Mouse (Mus musculus) right cerebral cortex, postnatal 14 days (tissue): Measurements from ENCODE around the gene Iqgap2.
A peak's percentile ranks its signal among the peaks of the same experiment; 100 is the strongest.

ENCODE experiments used
- DNase-seq: peaks from one replicate; pipeline ENCODE4 v3.0.0; 2022

The Iqgap2 gene

GRCm38 (mm10) chr13:95774966-95775696, 116.6 kb downstream of the Iqgap2 start:
- DNase-seq: no peak

DNA sequence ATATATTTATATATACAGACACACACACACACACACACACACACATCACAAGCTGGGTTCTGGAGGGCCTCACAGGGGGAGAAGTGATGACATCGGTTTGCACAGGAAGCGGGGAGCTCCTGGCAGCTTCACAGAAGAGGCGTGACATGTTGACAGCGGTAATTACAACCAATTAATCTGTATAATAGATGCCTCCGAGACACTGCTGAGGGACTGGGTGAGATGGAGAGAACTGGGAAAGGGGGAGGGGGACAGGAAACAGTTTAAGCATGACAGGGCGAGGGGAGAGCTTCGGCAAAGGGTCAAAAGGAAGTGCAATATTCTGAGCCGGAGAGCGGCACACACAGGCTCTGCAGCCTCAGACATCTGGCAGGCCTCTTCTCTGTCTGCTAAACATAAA, 126.7 kb downstream of the Iqgap2 start:
- DNase-seq: no peak

GRCm38 (mm10) chr13:95763876-95764517, 127.7 kb downstream of the Iqgap2 start:
- DNase-seq: no peak

GRCm38 (mm10) chr13:95759810-95760209, 131.9 kb downstream of the Iqgap2 start:
- DNase-seq: no peak

- no peak for DNase-seq
Observed at GRCm38 (mm10) chr13:95754285-95754684, 137.4 kb downstream of the Iqgap2 start.

- no peak for DNase-seq
Observed at GRCm38 (mm10) chr13:95752386-95752785, 139.3 kb downstream of the Iqgap2 start.

GRCm38 (mm10) chr13:95747541-95747940, 144.2 kb downstream of the Iqgap2 start:
- DNase-seq: no peak

GRCm38 (mm10) chr13:95747101-95747500, 144.6 kb downstream of the Iqgap2 start:
- DNase-seq: no peak

GRCm38 (mm10) chr13:95746509-95746908, 145.2 kb downstream of the Iqgap2 start:
- DNase-seq: peak; percentile 60

- no peak for DNase-seq
Observed at GRCm38 (mm10) chr13:95745451-95745850, 146.3 kb downstream of the Iqgap2 start.

GRCm38 (mm10) chr13:95742881-95743466, 148.7 kb downstream of the Iqgap2 start:
- no peak for DNase-seq

- DNase-seq: no peak
Observed at GRCm38 (mm10) chr13:95741813-95742689, 149.7 kb downstream of the Iqgap2 start.

DNA sequence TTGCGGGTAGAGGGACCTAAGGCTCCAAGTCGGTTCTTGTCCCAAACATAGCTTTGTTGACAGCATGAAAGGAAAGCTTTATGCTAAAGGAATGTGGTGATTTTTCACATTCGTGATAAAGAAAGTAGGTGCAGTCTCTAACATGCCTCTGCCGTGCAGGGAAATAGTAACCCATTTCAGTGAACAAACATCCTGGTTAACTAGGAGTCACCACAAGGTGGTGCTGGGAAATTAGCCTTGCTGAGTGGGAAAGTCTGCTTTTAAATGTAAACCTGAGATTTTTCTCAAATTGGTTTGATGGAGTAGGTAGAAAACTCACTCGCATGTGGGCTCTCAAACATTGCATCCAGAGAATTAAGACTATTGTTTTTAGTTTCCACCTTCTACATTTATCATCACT, 152.1 kb downstream of the Iqgap2 start:
- peak; percentile 17 for DNase-seq

GRCm38 (mm10) chr13:95730491-95730890, 161.2 kb downstream of the Iqgap2 start:
- no peak for DNase-seq

DNA sequence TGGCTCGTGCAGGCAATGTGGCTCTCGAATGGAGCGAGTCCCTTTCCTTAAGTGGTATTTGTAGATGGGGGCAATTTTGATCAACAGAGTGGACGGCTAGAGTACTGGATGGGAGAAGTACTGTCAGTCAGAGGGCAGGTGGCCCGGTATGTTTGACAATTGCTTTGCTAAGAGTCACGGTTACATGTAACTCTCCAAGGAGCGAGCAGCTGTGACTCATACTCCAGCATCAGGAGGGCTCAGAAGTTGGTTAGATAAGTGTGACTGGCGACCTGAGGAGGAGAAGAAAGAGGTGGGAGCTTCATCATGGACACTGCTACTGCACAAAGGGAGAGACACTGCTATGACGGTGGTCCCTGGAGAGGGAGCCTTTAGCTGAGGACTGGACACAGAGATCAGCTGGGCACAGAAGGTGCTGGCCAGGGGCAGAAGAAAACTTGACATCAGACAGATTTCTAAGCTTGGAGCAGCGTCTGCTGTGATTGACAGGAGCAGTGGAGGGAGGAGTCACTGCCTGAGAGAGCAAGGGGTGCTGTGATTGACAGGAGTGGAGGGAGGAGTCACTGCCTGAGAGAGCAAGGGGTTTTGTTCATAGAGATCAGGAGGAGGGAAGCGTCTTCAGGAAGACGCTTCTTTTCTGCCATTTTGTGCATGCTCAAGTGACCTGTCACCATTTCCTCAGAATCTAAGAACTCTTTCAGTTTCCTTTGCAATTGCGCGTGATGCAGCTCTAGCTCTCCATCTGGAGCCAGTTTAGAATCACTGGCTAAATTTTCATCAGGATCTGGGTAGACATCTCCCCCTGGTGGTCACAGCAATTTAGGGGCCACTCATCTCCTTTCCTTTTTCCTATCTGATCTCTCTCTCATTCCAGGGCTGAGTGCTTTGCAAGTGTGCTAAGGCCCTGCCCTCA, 172.1 kb downstream of the Iqgap2 start:
- peak; percentile 69 for DNase-seq

GRCm38 (mm10) chr13:95715356-95715755, 176.4 kb downstream of the Iqgap2 start:
- no peak for DNase-seq

DNA sequence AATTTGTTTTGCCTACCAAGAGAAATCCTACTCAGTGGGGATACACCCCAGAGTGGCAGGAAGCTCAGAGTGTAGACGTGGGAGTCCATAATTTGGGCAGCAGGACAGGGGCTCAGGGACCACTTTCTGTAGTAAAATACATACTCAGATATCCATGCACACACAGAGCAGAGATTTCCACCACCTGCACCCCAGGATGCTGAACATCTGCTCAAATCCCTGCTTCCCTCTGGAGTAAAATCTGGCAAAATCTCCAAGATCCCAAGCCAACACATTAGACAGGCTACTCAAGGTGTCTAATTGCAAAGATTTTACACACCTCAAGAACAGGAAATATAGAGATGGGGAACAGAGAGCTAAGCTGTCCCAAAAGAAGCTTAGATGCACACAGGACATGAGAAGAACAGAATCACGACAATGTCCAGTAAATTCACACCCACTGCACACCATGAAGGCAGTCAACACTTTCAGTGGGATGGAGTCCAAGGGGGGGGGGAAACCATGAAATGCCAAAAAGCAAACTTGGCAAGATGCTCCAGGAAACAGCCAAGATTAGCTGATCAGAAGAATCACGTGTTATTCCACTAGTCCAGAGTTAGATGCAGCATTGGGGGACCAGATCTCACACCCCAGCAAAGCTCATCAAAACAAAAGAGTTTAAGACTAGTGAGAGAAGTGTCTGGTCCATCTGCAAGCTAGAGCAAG, 177.3 kb downstream of the Iqgap2 start:
- no peak for DNase-seq

DNA sequence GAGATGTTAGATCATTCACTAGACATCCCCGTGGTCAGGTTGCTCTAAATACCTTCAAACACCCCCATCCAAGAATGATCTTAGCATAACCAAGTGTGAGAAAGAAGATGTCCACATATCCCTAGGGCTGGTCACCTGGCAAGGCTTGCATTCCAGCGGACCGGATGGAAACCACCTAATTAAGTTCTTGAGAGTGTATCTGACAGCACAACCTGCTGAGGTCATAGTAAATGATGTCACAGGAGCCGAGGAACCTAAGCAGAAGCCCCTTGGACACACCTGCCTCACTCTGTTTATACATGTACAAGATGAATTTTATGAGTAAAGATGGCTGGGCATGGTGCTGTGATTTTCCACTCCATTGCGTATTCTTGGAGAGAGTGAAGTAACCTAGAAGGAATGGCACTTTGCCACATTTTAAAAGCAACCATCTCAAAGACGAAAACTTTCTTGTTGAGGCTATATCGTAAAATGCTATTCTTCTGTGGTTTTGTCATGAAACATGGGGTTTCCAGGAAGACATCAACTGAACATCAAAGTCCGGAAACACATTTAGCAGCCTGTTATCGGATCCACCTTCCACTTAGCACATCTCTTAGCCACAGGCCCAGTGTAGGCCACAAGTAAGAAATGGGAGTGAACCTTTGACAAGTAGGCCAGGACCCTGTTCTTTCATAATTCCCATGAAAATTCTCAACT, 179.0 kb downstream of the Iqgap2 start:
- no peak for DNase-seq

GRCm38 (mm10) chr13:95712054-95712453, 179.7 kb downstream of the Iqgap2 start:
- no peak for DNase-seq

DNA sequence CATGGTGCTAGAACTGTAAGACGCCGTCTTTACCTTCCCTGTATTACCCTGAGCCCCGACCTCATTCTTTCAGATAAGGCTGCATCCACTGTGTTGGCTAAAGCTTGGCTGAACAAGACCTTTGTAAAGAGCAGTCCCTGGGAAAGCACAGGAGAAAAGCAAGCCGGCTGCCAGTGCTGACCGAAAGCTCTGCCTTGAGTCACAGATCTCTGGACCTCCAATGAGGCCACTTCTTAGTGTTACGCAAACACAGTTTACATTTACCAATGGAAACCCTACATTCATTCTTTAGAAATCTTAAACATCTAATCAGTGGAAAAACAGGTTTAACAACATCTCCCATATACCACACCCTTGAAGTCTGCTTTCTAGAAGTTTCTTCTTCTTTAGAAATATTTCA, 186.1 kb downstream of the Iqgap2 start:
- DNase-seq: no peak

DNA sequence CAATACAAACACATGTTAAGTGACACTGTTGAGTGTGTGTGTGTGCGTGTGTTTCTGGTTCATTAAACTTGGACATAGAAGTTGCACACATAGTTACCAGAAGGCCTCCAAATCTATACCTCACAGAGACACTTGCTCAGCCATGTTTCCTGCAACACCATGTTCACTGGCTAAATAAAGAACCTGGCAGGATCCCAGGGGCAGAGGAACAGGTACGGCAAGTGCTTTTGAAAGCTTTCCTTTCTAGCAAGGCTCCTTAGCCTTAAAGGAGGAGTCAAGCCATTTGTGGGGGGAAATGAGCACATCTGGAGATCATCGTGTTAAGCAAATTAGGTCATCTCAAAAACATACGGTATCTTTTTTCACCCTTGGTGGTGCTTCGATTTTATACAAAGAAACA, 188.3 kb downstream of the Iqgap2 start:
- DNase-seq: no peak
